Mouse (Mus musculus) limb, embryonic 15.5 days (tissue): ENCODE results near the gene Wdcp. TPM values are rescaled to one million over a fixed set of nuclear protein-coding genes. Genes with fewer than 3 reads are reported as not detected.
A peak's percentile ranks its signal among the peaks of the same experiment; 100 is the strongest.

ENCODE experiments used
- ATAC-seq: fragments of 200-750 bp; cut with Nextera tagmentation; 2 replicates; pipeline ENCODE4 v1.8.0; 2017; ENCODE audit warnings: low read depth, moderate TSS enrichment; ENCODE audit not compliant: insufficient number of reproducible peaks, low FRiP score, low TSS enrichment
- H3K27ac ChIP-seq: fragments of 300-500 bp; sonication (generic); 2 replicates; pipeline ENCODE4 v1.5.1; 2015; ENCODE audit warnings: moderate library complexity, mild to moderate bottlenecking, inconsistent platforms
- H3K27me3 ChIP-seq: fragments of 300-500 bp; sonication (generic); 2 replicates; pipeline ENCODE4 v1.6.1; 2015; ENCODE audit warnings: inconsistent platforms
- H3K36me3 ChIP-seq: fragments of 300-500 bp; sonication (generic); 2 replicates; pipeline ENCODE4 v1.6.1; 2015; ENCODE audit warnings: inconsistent platforms
- H3K4me1 ChIP-seq: fragments of 300-500 bp; sonication (generic); 2 replicates; pipeline ENCODE4 v1.6.1; 2015; ENCODE audit warnings: inconsistent platforms
- H3K4me2 ChIP-seq: fragments of 300-500 bp; sonication (generic); 2 replicates; pipeline ENCODE4 v1.6.1; 2015; ENCODE audit warnings: mild to moderate bottlenecking, inconsistent platforms
- H3K4me3 ChIP-seq: fragments of 300-500 bp; sonication (generic); 2 replicates; pipeline ENCODE4 v1.5.1; 2015; ENCODE audit warnings: mild to moderate bottlenecking, inconsistent platforms
- H3K9ac ChIP-seq: fragments of 300-500 bp; sonication (generic); 2 replicates; pipeline ENCODE4 v1.6.1; 2015; ENCODE audit warnings: inconsistent platforms
- H3K9me3 ChIP-seq: fragments of 300-500 bp; sonication (generic); 2 replicates; pipeline ENCODE4 v1.6.1; 2016; ENCODE audit warnings: inconsistent platforms
- WGBS: fragments of 180-500 bp; shearing (Covaris S2); methylation state at CpG from one replicate; pipeline ENCODE4 v1.1.7; 2015; 5-methylcytosine and 5-hydroxymethylcytosine counted together
- polyA plus RNA-seq: library from polyadenylated mRNA; unstranded; fragments of >200 nt; fragmentation: Nextera tagmentation; extraction: Ambion mirVana; gene quantifications from 2 replicates; pipeline ENCODE4 v1.2.1, GENCODE M21; 2015

Wdcp gene
- polyA plus RNA-seq, 1 experiment from 2014 or later: 17.6 TPM

- no peak overlapping the region for H3K27ac ChIP-seq
- WGBS: 1% methylated on average over 11 of the region's 11 CpGs
These were observed 2.4 kb upstream of the Wdcp start for GRCm38 (mm10) chr12:4840741-4841140.

DNA sequence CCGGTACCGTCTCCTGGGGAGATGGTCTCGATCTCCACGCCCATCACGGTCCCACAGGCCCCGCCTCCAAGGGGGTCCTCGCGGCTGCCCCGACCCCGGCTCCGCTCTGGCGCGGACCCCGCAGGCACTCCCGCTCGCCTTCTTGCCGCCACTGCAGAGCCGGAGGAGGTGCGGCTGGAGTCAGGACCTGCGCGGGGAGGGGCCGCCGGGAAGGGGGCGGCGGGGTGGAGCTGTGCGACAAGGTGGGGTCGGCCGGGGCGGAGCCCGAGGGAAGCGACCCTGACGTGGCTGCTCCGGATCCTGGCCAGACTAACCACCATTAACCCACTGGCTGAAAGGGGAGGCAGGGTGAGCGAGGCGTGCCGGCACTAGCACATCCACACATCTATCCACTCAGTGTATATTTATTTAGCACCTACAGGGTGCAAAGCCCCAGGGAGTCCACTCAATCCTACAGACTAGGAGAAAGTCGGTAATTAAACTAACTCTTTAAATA lies 1.7 kb upstream of the Wdcp start, which contains the start of gene Fkbp1b:
TSS of gene Fkbp1b (minus strand) at position 200 of the 496 bp plus-strand sequence.
- H3K27me3 ChIP-seq: no peaks in the 10 kb centered on the region
- H3K4me1 ChIP-seq: peaks cover 19% of the 10 kb centered on the region
- WGBS: under 1% methylated on average over 37 of the region's 37 CpGs
- peak within 1 kb of the TSS; percentile 68 for H3K9ac ChIP-seq
- H3K9me3 ChIP-seq: no peaks in the 10 kb centered on the region
- H3K4me2 ChIP-seq: peak within 1 kb of the TSS; percentile 93
- H3K27ac ChIP-seq: no peak within 1 kb of the TSS
- ATAC-seq: peak; percentile 75
- H3K4me3 ChIP-seq: peak within 1 kb of the TSS; percentile 82
- H3K36me3 ChIP-seq: peaks cover 3% of the 10 kb centered on the region; the same call in 1 of the 2 replicates

More at GRCm38 (mm10) chr12:4840741-4841140, 2.4 kb upstream of the Wdcp start:
- Histone ChIP-seq H3K9ac (peak overlapping the region; percentile 68), H3K4me3 (peak overlapping the region; percentile 82), H3K4me2 (peak overlapping the region; percentile 93), H3K27me3 (no peaks in the 10 kb centered on the region), H3K4me1 (peaks cover 19% of the 10 kb centered on the region), H3K36me3 (peaks cover 3% of the 10 kb centered on the region; the same call in 1 of the 2 replicates), H3K9me3 (no peaks in the 10 kb centered on the region)
- ATAC-seq: no peak; the same call in 1 of the 2 replicates

- H3K4me3 ChIP-seq: no peak overlapping the region
- H3K27ac ChIP-seq: no peak overlapping the region
- 84% methylated on average over 8 of the region's 8 CpGs for WGBS
- 0 out of 2 replicates have a peak, but pooled peaks cover 1% of the 10 kb centered on the region for H3K36me3 ChIP-seq
- peaks cover 19% of the 10 kb centered on the region for H3K4me1 ChIP-seq
- ATAC-seq: no peak
- no peak overlapping the region for H3K9ac ChIP-seq
- H3K9me3 ChIP-seq: no peaks in the 10 kb centered on the region
- no peak overlapping the region for H3K4me2 ChIP-seq
- H3K27me3 ChIP-seq: no peaks in the 10 kb centered on the region
These were observed 647 bp upstream of the Wdcp start for GRCm38 (mm10) chr12:4842456-4842855.

- H3K4me1 ChIP-seq: peaks cover 19% of the 10 kb centered on the region
- no peaks in the 10 kb centered on the region for H3K36me3 ChIP-seq
- H3K9me3 ChIP-seq: no peaks in the 10 kb centered on the region
- peak overlapping the region; percentile 65; the same call in 1 of the 2 replicates for H3K27ac ChIP-seq
- H3K27me3 ChIP-seq: no peaks in the 10 kb centered on the region
- no peak for ATAC-seq
- peak overlapping the region; percentile 58 for H3K4me3 ChIP-seq
- under 1% methylated on average over 12 of the region's 12 CpGs for WGBS
- H3K9ac ChIP-seq: peak overlapping the region; percentile 33
- H3K4me2 ChIP-seq: peak overlapping the region; percentile 56
These were observed 638 bp downstream of the Wdcp start for GRCm38 (mm10) chr12:4843741-4844140.

GRCm38 (mm10) chr12:4856160-4856559 lies 13.1 kb downstream of the Wdcp start:
- H3K9ac ChIP-seq: no peak overlapping the region
- no peaks in the 10 kb centered on the region for H3K27me3 ChIP-seq
- H3K36me3 ChIP-seq: peaks cover 38% of the 10 kb centered on the region; the same call in 1 of the 2 replicates
- no peak overlapping the region for H3K4me2 ChIP-seq
- H3K9me3 ChIP-seq: no peaks in the 10 kb centered on the region
- H3K4me1 ChIP-seq: 0 out of 2 replicates have a peak, but pooled peaks cover 2% of the 10 kb centered on the region
- WGBS: 96% methylated on average over 5 of the region's 5 CpGs
- H3K4me3 ChIP-seq: no peak overlapping the region
- no peak overlapping the region for H3K27ac ChIP-seq
- ATAC-seq: no peak

DNA sequence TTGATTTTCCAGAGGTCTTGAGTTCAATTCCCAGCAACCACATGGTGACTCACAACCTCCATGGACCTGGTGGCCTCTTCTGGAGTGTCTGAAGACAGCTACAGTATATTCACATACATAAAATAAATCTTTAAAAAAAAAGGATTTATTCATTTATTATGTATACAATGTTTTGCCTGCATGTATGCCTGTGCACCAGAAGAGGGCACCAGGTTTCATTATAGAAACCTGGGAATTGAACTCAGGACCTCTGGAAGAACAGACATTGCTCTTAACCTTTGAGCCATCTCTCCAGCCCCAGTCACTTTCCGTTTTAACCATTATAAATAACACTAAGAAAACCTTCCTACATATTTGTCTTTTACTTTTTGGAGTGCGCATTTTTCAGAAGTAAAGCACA lies 13.7 kb downstream of the Wdcp start:
- no peaks in the 10 kb centered on the region for H3K27me3 ChIP-seq
- H3K4me3 ChIP-seq: no peak overlapping the region
- WGBS: 93% methylated on average over 2 of the region's 2 CpGs
- no peak overlapping the region for H3K9ac ChIP-seq
- H3K4me1 ChIP-seq: 0 out of 2 replicates have a peak, but pooled peaks cover 2% of the 10 kb centered on the region
- no peak for ATAC-seq
- H3K9me3 ChIP-seq: no peaks in the 10 kb centered on the region
- H3K27ac ChIP-seq: no peak overlapping the region
- H3K4me2 ChIP-seq: no peak overlapping the region
- peaks cover 31% of the 10 kb centered on the region; the same call in 1 of the 2 replicates for H3K36me3 ChIP-seq

DNA sequence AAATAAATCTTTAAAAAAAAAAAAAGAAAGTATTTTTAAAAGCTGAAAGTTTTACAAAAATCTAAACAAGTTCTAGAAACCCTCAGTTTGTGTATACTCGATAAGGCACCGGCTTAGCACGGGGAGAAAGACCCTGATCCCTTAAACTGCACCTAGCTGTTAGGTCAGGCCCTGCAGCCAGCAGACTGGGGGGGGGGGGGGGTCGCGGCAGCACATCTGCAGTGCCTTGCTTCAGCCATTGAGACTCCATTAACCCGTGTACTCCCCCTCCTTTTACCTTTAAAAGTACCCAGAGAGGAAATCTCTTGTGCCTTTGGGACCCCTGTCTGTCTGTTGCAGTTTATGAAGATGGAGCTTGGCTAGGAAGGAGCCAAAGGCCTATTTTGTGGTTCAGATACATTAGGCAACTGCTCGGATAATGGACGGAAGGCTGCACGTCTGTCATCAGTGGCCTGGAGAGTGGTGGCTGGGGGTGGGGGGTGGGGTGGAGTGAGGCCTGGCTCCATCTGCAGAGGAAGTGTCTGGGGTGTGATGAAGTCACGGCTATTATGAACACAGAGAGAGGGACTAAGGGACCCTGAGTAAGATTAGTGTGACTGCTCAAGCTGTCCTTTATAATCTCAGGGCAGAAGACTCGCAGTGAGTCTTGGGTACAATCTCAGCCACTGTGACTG lies 16.3 kb downstream of the Wdcp start:
- no peak overlapping the region for H3K9ac ChIP-seq
- no peaks in the 10 kb centered on the region for H3K27me3 ChIP-seq
- H3K4me2 ChIP-seq: no peak overlapping the region
- H3K27ac ChIP-seq: no peak overlapping the region
- peaks cover 14% of the 10 kb centered on the region for H3K4me1 ChIP-seq
- H3K36me3 ChIP-seq: peaks cover 26% of the 10 kb centered on the region; the same call in 1 of the 2 replicates
- H3K9me3 ChIP-seq: no peaks in the 10 kb centered on the region
- WGBS: 43% methylated on average over 11 of the region's 11 CpGs
- no peak overlapping the region for H3K4me3 ChIP-seq
- ATAC-seq: no peak

- no peak for ATAC-seq
These were observed 19.6 kb downstream of the Wdcp start for GRCm38 (mm10) chr12:4862672-4863071.

DNA sequence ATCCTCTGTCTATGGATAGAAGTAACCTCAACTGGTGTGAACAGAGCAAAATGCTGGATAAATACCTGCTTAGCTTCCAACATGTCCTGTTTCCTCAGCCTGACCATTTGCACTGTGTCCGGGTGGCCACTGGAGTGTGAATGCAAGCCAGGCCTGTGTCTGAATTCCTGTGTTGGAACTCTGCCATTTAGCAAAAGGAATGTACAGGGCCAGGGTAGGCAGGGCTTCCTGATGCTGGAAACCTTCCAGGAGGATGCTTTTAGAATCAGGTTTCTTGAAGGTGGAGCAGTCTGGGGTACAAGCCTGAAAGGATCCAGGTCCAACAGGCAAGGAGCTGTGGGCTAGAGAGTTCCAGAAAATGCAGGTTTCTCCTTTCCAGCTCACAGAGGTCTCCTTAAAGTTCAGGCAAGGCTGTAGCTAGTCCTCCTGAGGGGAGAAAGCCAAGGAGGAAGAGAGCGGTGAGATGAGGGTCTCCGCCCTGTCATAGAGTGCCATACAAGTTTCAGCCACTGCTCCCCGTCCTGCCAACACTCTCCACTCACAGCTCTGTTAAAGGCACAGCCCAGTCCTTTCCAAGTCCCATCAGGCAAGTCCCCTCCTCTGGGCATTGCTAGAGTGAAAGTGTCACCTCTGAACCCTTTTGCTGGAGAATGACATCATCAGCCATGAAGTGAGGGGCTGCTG lies 20.7 kb downstream of the Wdcp start:
- Histone ChIP-seq H3K4me2 (no peak overlapping the region), H3K27ac (peak overlapping the region; percentile 8), H3K9ac (no peak overlapping the region), H3K27me3 (no peaks in the 10 kb centered on the region), H3K36me3 (no peaks in the 10 kb centered on the region), H3K4me3 (no peak overlapping the region), H3K4me1 (peaks cover 17% of the 10 kb centered on the region), H3K9me3 (no peaks in the 10 kb centered on the region)
- ATAC-seq: no peak
- 34% methylated on average over 4 of the region's 4 CpGs for WGBS

More at GRCm38 (mm10) chr12:4862672-4863071, 19.6 kb downstream of the Wdcp start:
- no peak overlapping the region for H3K27ac ChIP-seq
- WGBS: 89% methylated on average over 4 of the region's 4 CpGs
- H3K27me3 ChIP-seq: no peaks in the 10 kb centered on the region
- H3K4me2 ChIP-seq: no peak overlapping the region
- no peaks in the 10 kb centered on the region for H3K9me3 ChIP-seq
- peaks cover 4% of the 10 kb centered on the region; the same call in 1 of the 2 replicates for H3K36me3 ChIP-seq
- peaks cover 17% of the 10 kb centered on the region for H3K4me1 ChIP-seq
- H3K9ac ChIP-seq: no peak overlapping the region
- no peak overlapping the region for H3K4me3 ChIP-seq

DNA sequence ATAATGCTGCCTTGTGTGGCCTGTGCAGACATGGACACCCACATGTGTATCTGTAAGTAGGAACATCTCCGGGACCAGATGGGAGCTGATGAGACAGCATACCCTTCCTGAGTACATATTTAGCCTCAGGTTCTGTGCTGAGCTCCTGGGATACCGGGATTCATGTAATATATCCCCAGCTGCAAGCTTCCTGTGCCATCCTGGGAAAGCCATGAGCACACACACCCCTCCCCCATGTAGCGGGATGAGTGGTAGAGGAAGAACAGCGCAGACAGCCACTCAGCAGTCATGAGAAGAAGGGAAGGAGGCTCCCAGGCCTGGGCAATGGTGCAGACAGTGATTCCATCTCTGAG lies 21.2 kb downstream of the Wdcp start:
- Histone ChIP-seq H3K4me2 (no peak overlapping the region), H3K9ac (no peak overlapping the region), H3K27me3 (no peaks in the 10 kb centered on the region), H3K4me3 (no peak overlapping the region), H3K4me1 (peaks cover 15% of the 10 kb centered on the region), H3K36me3 (no peaks in the 10 kb centered on the region), H3K9me3 (no peaks in the 10 kb centered on the region), H3K27ac (peak overlapping the region; percentile 8)
- 69% methylated on average over 4 of the region's 4 CpGs for WGBS
- no peak for ATAC-seq

DNA sequence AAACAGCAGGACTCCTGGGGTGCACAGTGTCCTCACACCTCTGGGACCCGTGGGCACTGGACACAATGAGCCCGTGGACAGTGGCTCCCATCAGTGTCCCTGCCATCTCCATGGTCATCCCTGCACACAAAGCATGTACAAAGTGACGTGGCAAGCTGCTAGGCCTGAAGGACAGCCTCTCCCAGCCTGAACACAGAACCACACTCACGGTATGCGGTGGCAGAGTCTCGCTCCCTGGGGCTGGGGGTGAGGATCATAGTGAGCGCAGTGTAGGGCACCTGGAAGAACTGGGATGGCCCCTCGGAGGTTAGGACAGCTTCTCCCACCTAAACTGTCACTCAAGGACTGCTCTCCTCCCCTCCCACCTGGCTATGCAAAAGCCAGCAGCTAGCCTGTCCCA lies 25.8 kb downstream of the Wdcp start:
- Histone ChIP-seq H3K36me3 (no peaks in the 10 kb centered on the region), H3K27ac (no peak overlapping the region), H3K4me2 (no peak overlapping the region), H3K4me1 (peaks cover 10% of the 10 kb centered on the region), H3K9me3 (no peaks in the 10 kb centered on the region), H3K27me3 (peaks cover 3% of the 10 kb centered on the region; the same call in 1 of the 2 replicates), H3K9ac (no peak overlapping the region), H3K4me3 (no peak overlapping the region)
- no peak for ATAC-seq
- 71% methylated on average over 8 of the region's 8 CpGs for WGBS

GRCm38 (mm10) chr12:4871260-4871659 lies 28.2 kb downstream of the Wdcp start:
- H3K36me3 ChIP-seq: no peaks in the 10 kb centered on the region
- H3K4me1 ChIP-seq: peaks cover 11% of the 10 kb centered on the region
- WGBS: 85% methylated on average over 5 of the region's 5 CpGs
- no peak overlapping the region for H3K4me2 ChIP-seq
- H3K4me3 ChIP-seq: no peak overlapping the region
- no peak overlapping the region for H3K27ac ChIP-seq
- H3K27me3 ChIP-seq: peaks cover 3% of the 10 kb centered on the region; the same call in 1 of the 2 replicates
- no peak for ATAC-seq
- H3K9ac ChIP-seq: no peak overlapping the region
- no peaks in the 10 kb centered on the region for H3K9me3 ChIP-seq
